Mouse (Mus musculus) MEL (cell line): ENCODE results near the gene Maml2. TPM values are rescaled to one million over a fixed set of nuclear protein-coding genes. Genes with fewer than 3 reads are reported as not detected.

Experiments
- DNase-seq: peaks from one replicate; pipeline ENCODE4 v3.0.0; 2011; ENCODE audit warnings: low read depth, low spot score
- H3K27ac ChIP-seq: 2 replicates; pipeline ENCODE4 v1.5.1; 2012; ENCODE audit warnings: low read depth, mild to moderate bottlenecking, control low read depth, low read length, moderate library complexity; ENCODE audit not compliant: control insufficient read depth
- H3K27me3 ChIP-seq, 2 experiments: fragments of 150-350 bp in 1 of 2; sonication (generic) in 1 of 2; 2 replicates each; pipeline ENCODE4 v1.6.1; 2012; ENCODE audit warnings: low read length in 2 of 2, mild to moderate bottlenecking in 2 of 2, improper control_type of control experiment in 1 of 2, moderate library complexity in 1 of 2; ENCODE audit not compliant: insufficient read depth in 2 of 2, control insufficient read depth in 1 of 2
- H3K36me3 ChIP-seq, 2 experiments: 2 replicates each; pipeline ENCODE4 v1.6.1; 2012 to 2014; ENCODE audit warnings: low read length in 2 of 2, improper control_type of control experiment in 1 of 2, inconsistent platforms in 1 of 2, mild to moderate bottlenecking in 1 of 2; ENCODE audit not compliant: insufficient read depth in 2 of 2, control insufficient read depth in 1 of 2
- H3K4me1 ChIP-seq, 2 experiments: fragments of 150-350 bp in 1 of 2; sonication (generic) in 1 of 2; 2 replicates each; pipeline ENCODE4 v1.6.1; 2012; ENCODE audit warnings: low read length in 2 of 2, improper control_type of control experiment in 1 of 2, mild to moderate bottlenecking in 1 of 2; ENCODE audit not compliant: insufficient read depth in 2 of 2, control insufficient read depth in 1 of 2
- H3K4me3 ChIP-seq, 2 experiments: fragments of 150-350 bp in 1 of 2; sonication (generic) in 1 of 2; 2 replicates each; pipeline ENCODE4 v1.5.1; 2012; ENCODE audit warnings: low read depth in 2 of 2, low read length in 2 of 2, mild to moderate bottlenecking in 2 of 2, moderate library complexity in 2 of 2, control low read depth in 1 of 2, improper control_type of control experiment in 1 of 2; ENCODE audit not compliant: control insufficient read depth in 1 of 2, insufficient read depth in 1 of 2
- H3K79me2 ChIP-seq: 2 replicates; pipeline ENCODE4 v1.6.1; 2012; ENCODE audit warnings: mild to moderate bottlenecking, low read length, moderate library complexity; ENCODE audit not compliant: control insufficient read depth, poor library complexity, insufficient read depth
- H3K9ac ChIP-seq: 2 replicates; pipeline ENCODE4 v1.6.1; 2012; ENCODE audit warnings: low read depth, mild to moderate bottlenecking, control low read depth, low read length, moderate library complexity; ENCODE audit not compliant: control insufficient read depth, poor library complexity, severe bottlenecking
- H3K9me3 ChIP-seq: fragments of 150-350 bp; sonication (generic); replicated peaks from 2 replicates; pipeline ENCODE4 v1.6.1; 2012; ENCODE audit warnings: mild to moderate bottlenecking, low read length, improper control_type of control experiment, moderate library complexity; ENCODE audit not compliant: insufficient read depth
- CHD1 ChIP-seq: IDR thresholded peaks from 2 replicates; pipeline ENCODE4 v1.6.1; 2012; ENCODE audit warnings: low read depth, mild to moderate bottlenecking, inconsistent platforms, low read length, improper control_type of control experiment
- CHD2 ChIP-seq: IDR thresholded peaks from 2 replicates; pipeline ENCODE4 v1.6.1; 2011; ENCODE audit warnings: low read length, improper control_type of control experiment
- CTCF ChIP-seq, 3 experiments: IDR thresholded peaks in 2 of 3; conservative IDR thresholded peaks in 1 of 3; 2 replicates each; pipeline ENCODE4 v1.5.1; 2011 to 2012; ENCODE audit warnings: low read length in 3 of 3, low read depth in 2 of 3, mild to moderate bottlenecking in 2 of 3, improper control_type of control experiment in 1 of 3, inconsistent platforms in 1 of 3, mixed read lengths in 1 of 3, moderate library complexity in 1 of 3; ENCODE audit not compliant: control insufficient read depth in 1 of 3, insufficient read depth in 1 of 3, poor library complexity in 1 of 3, severe bottlenecking in 1 of 3
- E2F4 ChIP-seq: IDR thresholded peaks from 2 replicates; pipeline ENCODE4 v1.6.1; 2011; ENCODE audit warnings: low read depth, low read length, improper control_type of control experiment, borderline replicate concordance
- ELF1 ChIP-seq: IDR thresholded peaks from 2 replicates; pipeline ENCODE4 v1.6.1; 2014; ENCODE audit warnings: low read depth, mild to moderate bottlenecking, inconsistent platforms, low read length, improper control_type of control experiment, moderate library complexity
- EP300 ChIP-seq, 2 experiments: IDR thresholded peaks; 2 replicates each; pipeline ENCODE4 v1.6.1; 2011; ENCODE audit warnings: improper control_type of control experiment in 2 of 2, low read length in 2 of 2, low read depth in 1 of 2, mild to moderate bottlenecking in 1 of 2
- GABPA ChIP-seq: IDR thresholded peaks from 2 replicates; pipeline ENCODE4 v1.6.1; 2012; ENCODE audit warnings: low read depth, mild to moderate bottlenecking, inconsistent platforms, low read length, improper control_type of control experiment, moderate library complexity
- GATA1 ChIP-seq: IDR thresholded peaks from 2 replicates; pipeline ENCODE4 v1.6.1; 2011; ENCODE audit warnings: low read depth, low read length, improper control_type of control experiment
- JUND ChIP-seq: IDR thresholded peaks from 2 replicates; pipeline ENCODE4 v1.6.1; 2011; ENCODE audit warnings: low read depth, mild to moderate bottlenecking, improper control_type of control experiment, low read length
- MAZ ChIP-seq: IDR thresholded peaks from 2 replicates; pipeline ENCODE4 v1.6.1; 2012; ENCODE audit warnings: low read depth, mild to moderate bottlenecking, inconsistent platforms, low read length, improper control_type of control experiment
- MXI1 ChIP-seq: IDR thresholded peaks from 2 replicates; pipeline ENCODE4 v1.6.1; 2011; ENCODE audit warnings: mild to moderate bottlenecking, low read depth, low read length, improper control_type of control experiment
- MYB ChIP-seq: IDR thresholded peaks from 2 replicates; pipeline ENCODE4 v1.6.1; 2011; ENCODE audit warnings: mild to moderate bottlenecking, low read depth, low read length, improper control_type of control experiment
- NELFE ChIP-seq: IDR thresholded peaks from 2 replicates; pipeline ENCODE4 v1.6.1; 2011; ENCODE audit warnings: low read depth, low read length, improper control_type of control experiment
- POLR2A ChIP-seq, 2 experiments: IDR thresholded peaks; 2 replicates each; pipeline ENCODE4 v1.6.1; 2011 to 2012; ENCODE audit warnings: low read length in 2 of 2, mild to moderate bottlenecking in 2 of 2, control low read depth in 1 of 2, improper control_type of control experiment in 1 of 2, low read depth in 1 of 2, moderate library complexity in 1 of 2; ENCODE audit not compliant: control insufficient read depth in 1 of 2, insufficient read depth in 1 of 2, poor library complexity in 1 of 2
- POLR2AphosphoS2 ChIP-seq: IDR thresholded peaks from 2 replicates; pipeline ENCODE4 v1.6.1; 2011; ENCODE audit warnings: low read length, improper control_type of control experiment
- POLR2AphosphoS5 ChIP-seq: IDR thresholded peaks from 2 replicates; pipeline ENCODE4 v1.6.1; 2012; ENCODE audit warnings: low read depth, borderline replicate concordance, mild to moderate bottlenecking, inconsistent platforms, low read length, moderate library complexity, mixed read lengths
- RCOR1 ChIP-seq: IDR thresholded peaks from 2 replicates; pipeline ENCODE4 v1.6.1; 2012; ENCODE audit warnings: low read depth, mild to moderate bottlenecking, inconsistent platforms, low read length, improper control_type of control experiment
- TAL1 ChIP-seq: IDR thresholded peaks from 2 replicates; pipeline ENCODE4 v1.6.1; 2012; ENCODE audit warnings: mild to moderate bottlenecking, inconsistent platforms, low read length, moderate library complexity, mixed read lengths
- TCF12 ChIP-seq: IDR thresholded peaks from 2 replicates; pipeline ENCODE4 v1.6.1; 2014; ENCODE audit warnings: low read depth, mild to moderate bottlenecking, inconsistent platforms, low read length, improper control_type of control experiment, moderate library complexity
- UBTF ChIP-seq: IDR thresholded peaks from 2 replicates; pipeline ENCODE4 v1.6.1; 2012; ENCODE audit warnings: low read depth, mild to moderate bottlenecking, inconsistent platforms, low read length, improper control_type of control experiment, moderate library complexity, borderline replicate concordance; ENCODE audit not compliant: insufficient read depth
- USF1 ChIP-seq: IDR thresholded peaks from 2 replicates; pipeline ENCODE4 v1.6.1; 2014; ENCODE audit warnings: low read depth, mild to moderate bottlenecking, inconsistent platforms, low read length, improper control_type of control experiment, moderate library complexity
- ZC3H11A ChIP-seq: IDR thresholded peaks from 2 replicates; pipeline ENCODE4 v1.6.1; 2012; ENCODE audit warnings: low read depth, mild to moderate bottlenecking, inconsistent platforms, low read length, improper control_type of control experiment
- ZMIZ1 ChIP-seq: IDR thresholded peaks from 2 replicates; pipeline ENCODE4 v1.6.1; 2012; ENCODE audit warnings: low read depth, mild to moderate bottlenecking, inconsistent platforms, low read length, improper control_type of control experiment, moderate library complexity
- ZNF384 ChIP-seq: IDR thresholded peaks from 2 replicates; pipeline ENCODE4 v1.6.1; 2012; ENCODE audit warnings: low read depth, mild to moderate bottlenecking, inconsistent platforms, low read length, improper control_type of control experiment
- polyA plus RNA-seq, 2 experiments: library from polyadenylated mRNA; stranded (reverse) in 1 of 2; unstranded in 1 of 2; fragments of >175 nt in 1 of 2; fragments of >200 nt in 1 of 2; gene quantifications; 2 replicates each; pipeline versions ENCODE4 v1.2.1 to v1.2.4; 2012; ENCODE audit warnings: low replicate concordance in 2 of 2, low read depth in 1 of 2; ENCODE audit not compliant: insufficient read length in 2 of 2, insufficient read depth in 1 of 2, missing spikeins in 1 of 2
- total RNA-seq: library from RNA; depleted of rRNA; stranded (reverse); fragments of 300-350 nt; gene quantifications from 2 replicates; pipeline ENCODE4 v1.2.3, GENCODE M21; 2012

Maml2 gene
- total and polyA plus RNA-seq, 3 experiments = 0.08 to 0.47 TPM; not detected in 1

DNA sequence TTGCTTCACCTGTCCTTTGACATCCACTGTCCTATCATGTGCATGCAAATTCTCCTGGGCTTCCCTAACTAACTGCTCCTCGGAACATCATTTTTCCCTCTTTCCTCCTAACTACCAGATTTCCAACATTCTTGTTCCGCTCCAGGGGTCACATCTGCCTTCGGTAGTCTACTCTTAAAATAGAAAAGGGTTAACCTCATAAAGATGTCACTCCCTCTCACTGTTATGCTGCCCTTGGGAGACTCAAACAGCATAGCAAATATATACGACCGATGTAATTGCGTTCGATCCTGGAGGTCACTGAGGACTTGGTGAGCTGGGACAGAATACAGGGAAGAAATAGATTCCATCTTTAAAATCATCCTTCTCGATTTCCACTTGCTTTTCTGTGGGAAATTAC, 11.0 kb downstream of the Maml2 start:
- H3K4me3 ChIP-seq = no peak overlapping the region
- DNase-seq = no peak
- TF ChIP-seq CHD1 = no peak
- TF ChIP-seq CTCF (IDR thresholded peaks at IDR 0.05 in 2 of 3, conservative IDR thresholded peaks at IDR 0.05 in 1 of 3; ENCODE audit: control insufficient read depth in 1 of 3, insufficient read depth in 1 of 3, low read depth in 2 of 3, low read length in 3 of 3, poor library complexity in 1 of 3, severe bottlenecking in 1 of 3) = no peak
- no peak for TF ChIP-seq RCOR1
- no peak for TF ChIP-seq GATA1
- TF ChIP-seq ZC3H11A = no peak
- TF ChIP-seq POLR2AphosphoS5 = no peak
- TF ChIP-seq POLR2AphosphoS2 = no peak
- TF ChIP-seq NELFE = no peak
- TF ChIP-seq GABPA = no peak
- TF ChIP-seq CHD2 = no peak
- TF ChIP-seq MYB = no peak
- TF ChIP-seq USF1 = no peak
- H3K79me2 ChIP-seq = no peaks in the 10 kb centered on the region
- H3K27me3 ChIP-seq = peaks cover 1 to 4% of the 10 kb centered on the region in 2 experiments; a peak in 2 of 4 replicates
- no peaks in the 10 kb centered on the region for H3K36me3 ChIP-seq
- H3K9me3 ChIP-seq = no peaks in the 10 kb centered on the region
- H3K27ac ChIP-seq = no peak overlapping the region
- H3K9ac ChIP-seq = no peak overlapping the region
- no peaks in the 10 kb centered on the region for H3K4me1 ChIP-seq

DNA sequence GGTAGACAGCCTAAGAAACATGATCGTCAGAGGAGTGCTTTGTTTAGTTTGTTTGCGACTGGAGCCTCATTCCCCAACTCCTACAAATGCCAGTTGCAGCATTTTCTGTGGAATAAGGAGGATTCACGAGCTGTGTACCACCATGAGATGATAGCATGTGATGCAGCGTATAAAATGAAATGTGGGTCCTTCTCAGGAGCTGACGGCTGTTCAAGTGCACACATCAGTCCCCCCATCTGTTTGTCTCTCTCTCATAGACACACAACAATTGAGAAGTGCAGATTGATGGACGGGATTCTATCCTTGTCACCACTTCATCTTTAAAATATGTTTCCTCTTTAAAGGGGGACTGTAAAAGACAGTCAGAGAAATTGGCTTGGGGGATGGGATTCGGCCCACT, 12.1 kb downstream of the Maml2 start:
- no peak for TF ChIP-seq MYB
- Histone ChIP-seq H3K27me3 (no peaks in the 10 kb centered on the region), H3K9ac (no peak overlapping the region), H3K79me2 (no peaks in the 10 kb centered on the region), H3K4me3 (no peak overlapping the region), H3K9me3 (no peaks in the 10 kb centered on the region), H3K36me3 (no peaks in the 10 kb centered on the region), H3K27ac (no peak overlapping the region), H3K4me1 (no peaks in the 10 kb centered on the region)
- DNase-seq = no peak

DNA sequence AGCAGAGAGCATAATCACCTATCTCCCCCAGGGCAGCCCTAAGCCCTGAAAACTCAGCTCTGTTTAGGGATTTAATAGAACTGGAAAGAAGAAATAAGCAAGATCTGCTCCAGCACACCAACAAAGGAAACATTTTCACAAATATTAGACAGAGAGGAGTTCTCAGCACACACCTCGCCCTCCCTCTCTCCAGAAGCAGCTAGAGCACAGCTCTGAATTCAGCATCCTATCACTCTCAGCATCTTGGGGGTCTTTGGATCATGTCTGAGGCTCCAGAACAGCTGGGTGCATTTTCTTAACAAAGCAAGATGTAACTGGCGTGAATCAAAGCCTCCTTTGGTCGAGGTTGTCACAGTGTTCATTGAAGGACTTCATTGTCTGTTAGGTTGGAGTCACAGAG, 12.5 kb downstream of the Maml2 start:
- no peaks in the 10 kb centered on the region for H3K79me2 ChIP-seq
- no peaks in the 10 kb centered on the region for H3K9me3 ChIP-seq
- DNase-seq = no peak
- H3K4me1 ChIP-seq = no peaks in the 10 kb centered on the region
- H3K36me3 ChIP-seq = no peaks in the 10 kb centered on the region
- no peak overlapping the region for H3K9ac ChIP-seq
- no peak overlapping the region for H3K4me3 ChIP-seq
- no peak overlapping the region for H3K27ac ChIP-seq
- TF ChIP-seq ZC3H11A (no peak), TCF12 (no peak), NELFE (no peak), JUND (no peak), RCOR1 (no peak), TAL1 (no peak), MXI1 (no peak), ZNF384 (no peak), EP300 (IDR thresholded peaks at IDR 0.05; ENCODE audit: low read depth in 1 of 2, low read length in 2 of 2) (no peak), MAZ (no peak), POLR2A (IDR thresholded peaks at IDR 0.05; ENCODE audit: control insufficient read depth in 1 of 2, insufficient read depth in 1 of 2, low read depth in 1 of 2, low read length in 2 of 2, poor library complexity in 1 of 2) (no peak), ELF1 (no peak), GABPA (no peak), E2F4 (no peak), CHD1 (no peak), UBTF (no peak), MYB (no peak), ZMIZ1 (no peak), USF1 (no peak)
- H3K27me3 ChIP-seq = no peaks in the 10 kb centered on the region
